Mouse (Mus musculus) liver, postnatal 0 days (tissue): Measurements from ENCODE around the gene Rinl.

Experiments used
- CTCF ChIP-seq: sonication (generic); IDR thresholded peaks from 2 replicates; pipeline ENCODE4 v1.5.1; 2016; ENCODE audit warnings: antibody characterized with exemption, low read depth
- EP300 ChIP-seq: IDR thresholded peaks from 2 replicates; pipeline ENCODE4 v1.6.1; 2016; ENCODE audit warnings: antibody characterized with exemption, low read depth, mild to moderate bottlenecking

DNA sequence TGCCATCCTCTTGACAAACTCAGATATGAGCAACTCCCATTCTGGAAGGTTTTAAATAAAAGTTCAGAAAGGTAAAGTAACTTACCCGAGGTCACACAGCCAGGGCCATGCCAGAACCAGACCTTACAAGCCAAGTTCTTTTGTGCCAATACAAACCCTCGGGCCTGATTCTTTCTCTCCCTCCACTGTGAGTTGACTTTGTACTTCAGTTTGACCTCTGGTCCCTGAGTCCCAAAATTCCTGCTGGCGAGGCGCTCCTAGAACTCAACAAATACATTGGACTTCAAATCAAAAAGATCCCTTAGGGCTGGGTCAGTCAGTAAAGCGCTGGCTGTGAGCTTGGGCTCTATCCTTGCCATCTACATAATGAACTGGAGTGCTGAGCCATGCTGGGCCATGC lies 48.2 kb downstream of the Rinl start:
- TF ChIP-seq CTCF (no peak), EP300 (no peak)
